Mouse (Mus musculus): ENCODE results near the gene Sez6. TPM values are rescaled to one million over a fixed set of nuclear protein-coding genes. Genes with fewer than 3 reads are reported as not detected.

The Sez6 gene
- polyA plus RNA-seq, 1 experiment from 2014 or later = not detected

- TF ChIP-seq CTCF (IDR thresholded peaks at IDR 0.05) = no peak
- in situ Hi-C loops (cut with MboI; ENCODE audit: low pct_unique_long_range_greater_than_20kb) = no loop called here
- ChIA-PET CTCF (interaction anchor here (2.4 kb wide), 1 partner anchor 116 kb away, joined by 7 read pairs; no protein-coding TSS in a partner anchor), POLR2A (no interaction called here)
- ATAC-seq (no peak), DNase-seq (ENCODE audit: low read depth, low spot score) (no peak)
- peaks cover 69% of the 10 kb centered on the region for H3K27me3 ChIP-seq
These were observed 11.6 kb downstream of the Sez6 start for GRCm38 (mm10) chr11:77942230-77942629.

GRCm38 (mm10) chr11:77947860-77948259, 17.3 kb downstream of the Sez6 start:
- POLR2A ChIA-PET = no interaction called here
- DNase-seq (ENCODE audit: low read depth, low spot score) = no peak
- H3K27me3 ChIP-seq = peaks cover 57% of the 10 kb centered on the region

GRCm38 (mm10) chr11:77950125-77950685, 19.6 kb downstream of the Sez6 start:
- CTCF ChIA-PET = no interaction called here
- no peak for DNase-seq (ENCODE audit: low read depth, low spot score)

More at GRCm38 (mm10) chr11:77947860-77948259, 17.3 kb downstream of the Sez6 start:
- in situ Hi-C loops (cut with MboI; ENCODE audit: low pct_unique_long_range_greater_than_20kb) = no loop called here
- CTCF ChIA-PET = no interaction called here
- no peak for ATAC-seq
- no peak for TF ChIP-seq CTCF (IDR thresholded peaks at IDR 0.05)

GRCm38 (mm10) chr11:77950797-77951228, 20.2 kb downstream of the Sez6 start:
- no peak for DNase-seq (ENCODE audit: low read depth, low spot score)
- H3K27me3 ChIP-seq = peaks cover 49% of the 10 kb centered on the region
- no peak for TF ChIP-seq CTCF (IDR thresholded peaks at IDR 0.05)
- ChIA-PET CTCF (no interaction called here), POLR2A (no interaction called here)
- in situ Hi-C loops (cut with MboI; ENCODE audit: low pct_unique_long_range_greater_than_20kb) = loop anchor here (10.0 kb wide), 1 partner anchor 206 kb away; no protein-coding TSS in a partner anchor
- no peak for ATAC-seq

More at GRCm38 (mm10) chr11:77950125-77950685, 19.6 kb downstream of the Sez6 start:
- TF ChIP-seq CTCF (IDR thresholded peaks at IDR 0.05) = no peak
- in situ Hi-C loops (cut with MboI; ENCODE audit: low pct_unique_long_range_greater_than_20kb) = loop anchor here (10.0 kb wide), 1 partner anchor 205 kb away; no protein-coding TSS in a partner anchor
- ATAC-seq = no peak
- peaks cover 49% of the 10 kb centered on the region for H3K27me3 ChIP-seq
- POLR2A ChIA-PET = no interaction called here

- CTCF ChIA-PET = interaction anchor here (1.4 kb wide), 1 partner anchor 20 kb away, joined by 3 read pairs; no protein-coding TSS in a partner anchor
- ATAC-seq (no peak), DNase-seq (ENCODE audit: low read depth, low spot score) (no peak)
- POLR2A ChIA-PET = no interaction called here
- no peak for TF ChIP-seq CTCF (IDR thresholded peaks at IDR 0.05)
- in situ Hi-C loops (cut with MboI; ENCODE audit: low pct_unique_long_range_greater_than_20kb) = loop anchor here (10.0 kb wide), 1 partner anchor 209 kb away; no protein-coding TSS in a partner anchor
- peaks cover 51% of the 10 kb centered on the region for H3K27me3 ChIP-seq
These were observed 23.1 kb downstream of the Sez6 start for GRCm38 (mm10) chr11:77953671-77954070.

- H3K27me3 ChIP-seq = peaks cover 55% of the 10 kb centered on the region
- CTCF ChIA-PET = no interaction called here
- in situ Hi-C loops (cut with MboI; ENCODE audit: low pct_unique_long_range_greater_than_20kb) = loop anchor here (10.0 kb wide), 1 partner anchor 212 kb away; no protein-coding TSS in a partner anchor
- ATAC-seq = no peak
- POLR2A ChIA-PET = interaction anchor here (0.6 kb wide), 1 partner anchor 79 kb away, joined by 3 read pairs; no protein-coding TSS in a partner anchor
- TF ChIP-seq CTCF (IDR thresholded peaks at IDR 0.05) = no peak
- no peak for DNase-seq (ENCODE audit: low read depth, low spot score)
These were observed 25.8 kb downstream of the Sez6 start for GRCm38 (mm10) chr11:77956428-77956827.

- TF ChIP-seq CTCF (IDR thresholded peaks at IDR 0.05) = no peak
- no peak for ATAC-seq
- in situ Hi-C loops (cut with MboI; ENCODE audit: low pct_unique_long_range_greater_than_20kb) = loop anchor here (10.0 kb wide), 1 partner anchor 213 kb away; no protein-coding TSS in a partner anchor
- ChIA-PET POLR2A (no interaction called here), CTCF (interaction anchor here (1.0 to 1.4 kb wide), 2 partner anchors 8 to 12 kb away, joined by 3 to 6 read pairs; no protein-coding TSS in a partner anchor)
- peaks cover 46% of the 10 kb centered on the region for H3K27me3 ChIP-seq
- no peak for DNase-seq (ENCODE audit: low read depth, low spot score)
These were observed 27.7 kb downstream of the Sez6 start for GRCm38 (mm10) chr11:77958268-77958667.

- ATAC-seq = no peak
- H3K27me3 ChIP-seq = peaks cover 46% of the 10 kb centered on the region
- ChIA-PET POLR2A (no interaction called here), CTCF (interaction anchor here (0.8 to 1.6 kb wide), 3 partner anchors 8 to 136 kb away, joined by 3 to 6 read pairs (median 4); no protein-coding TSS in a partner anchor)
- in situ Hi-C loops (cut with MboI; ENCODE audit: low pct_unique_long_range_greater_than_20kb) = loop anchor here (10.0 kb wide), 1 partner anchor 214 kb away; no protein-coding TSS in a partner anchor
- no peak for DNase-seq (ENCODE audit: low read depth, low spot score)
- TF ChIP-seq CTCF (IDR thresholded peaks at IDR 0.05) = no peak
These were observed 28.3 kb downstream of the Sez6 start for GRCm38 (mm10) chr11:77958932-77959331.

- POLR2A ChIA-PET = interaction anchor here (0.6 kb wide), 1 partner anchor 72 kb away, joined by 5 read pairs; no protein-coding TSS in a partner anchor
- no peak for ATAC-seq
- in situ Hi-C loops (cut with MboI; ENCODE audit: low pct_unique_long_range_greater_than_20kb) = no loop called here
- no peak for DNase-seq (ENCODE audit: low read depth, low spot score)
- CTCF ChIA-PET = interaction anchor here (1.6 kb wide), 1 partner anchor 26 kb away, joined by 4 read pairs; no protein-coding TSS in a partner anchor
- peaks cover 43% of the 10 kb centered on the region for H3K27me3 ChIP-seq
- no peak for TF ChIP-seq CTCF (IDR thresholded peaks at IDR 0.05)
These were observed 29.6 kb downstream of the Sez6 start for GRCm38 (mm10) chr11:77960199-77960598.

- CTCF ChIA-PET = no interaction called here
- POLR2A ChIA-PET = interaction anchor here (0.6 kb wide), 1 partner anchor 72 kb away, joined by 5 read pairs; no protein-coding TSS in a partner anchor
- in situ Hi-C loops (cut with MboI; ENCODE audit: low pct_unique_long_range_greater_than_20kb) = no loop called here
- peaks cover 38% of the 10 kb centered on the region for H3K27me3 ChIP-seq
- DNase-seq (ENCODE audit: low read depth, low spot score) = no peak
- no peak for TF ChIP-seq CTCF (IDR thresholded peaks at IDR 0.05)
- ATAC-seq = no peak
These were observed 30.3 kb downstream of the Sez6 start for GRCm38 (mm10) chr11:77960898-77961297.

- DNase-seq (ENCODE audit: low read depth, low spot score) = no peak
- no peak for TF ChIP-seq CTCF (IDR thresholded peaks at IDR 0.05)
- CTCF ChIA-PET = no interaction called here
- H3K27me3 ChIP-seq = peaks cover 20% of the 10 kb centered on the region
- POLR2A ChIA-PET = interaction anchor here (0.7 kb wide), 1 partner anchor 137 kb away, joined by 5 read pairs; no protein-coding TSS in a partner anchor
- in situ Hi-C loops (cut with MboI; ENCODE audit: low pct_unique_long_range_greater_than_20kb) = no loop called here
- ATAC-seq = no peak
These were observed 32.3 kb downstream of the Sez6 start for GRCm38 (mm10) chr11:77962946-77963345.
